Mouse (Mus musculus) stomach, postnatal 0 days (tissue): Measurements from ENCODE around the gene Ppp1r8. TPM values are rescaled to one million over a fixed set of nuclear protein-coding genes. Genes with fewer than 3 reads are reported as not detected.

Experiments
- ATAC-seq: fragments of 200-750 bp; cut with Nextera tagmentation; 2 replicates; pipeline ENCODE4 v1.8.0; 2017; ENCODE audit not compliant: low FRiP score, low TSS enrichment
- DNase-seq: peaks from one replicate; pipeline ENCODE4 v3.0.0-alpha.2; 2016; ENCODE audit warnings: low spot score
- H3K27ac ChIP-seq: fragments of 300-500 bp; sonication (generic); replicated peaks from 2 replicates; pipeline ENCODE4 v1.5.1; 2014; ENCODE audit warnings: mild to moderate bottlenecking, control low read depth
- H3K27me3 ChIP-seq: fragments of 300-500 bp; sonication (generic); 2 replicates; pipeline ENCODE4 v1.6.1; 2014; ENCODE audit warnings: low read length; ENCODE audit not compliant: control insufficient read depth, insufficient read depth
- H3K36me3 ChIP-seq: fragments of 300-500 bp; sonication (generic); 2 replicates; pipeline ENCODE4 v1.6.1; 2014; ENCODE audit warnings: low read length, mixed read lengths; ENCODE audit not compliant: control insufficient read depth, insufficient read depth
- H3K4me1 ChIP-seq: fragments of 300-500 bp; sonication (generic); replicated peaks from 2 replicates; pipeline ENCODE4 v1.6.1; 2014; ENCODE audit warnings: antibody characterized with exemption; ENCODE audit not compliant: control insufficient read depth, insufficient read depth
- H3K4me2 ChIP-seq: fragments of 300-500 bp; sonication (generic); replicated peaks from 2 replicates; pipeline ENCODE4 v1.6.1; 2014; ENCODE audit warnings: low read depth, mild to moderate bottlenecking, control low read depth, moderate library complexity
- H3K4me3 ChIP-seq: fragments of 300-500 bp; sonication (generic); 2 replicates; pipeline ENCODE4 v1.5.1; 2014; ENCODE audit warnings: low read depth, low read length, control low read depth
- H3K9ac ChIP-seq: fragments of 300-500 bp; sonication (generic); 2 replicates; pipeline ENCODE4 v1.6.1; 2014; ENCODE audit warnings: mild to moderate bottlenecking, low read length, control low read depth, mixed read lengths
- H3K9me3 ChIP-seq: fragments of 300-500 bp; sonication (generic); 2 replicates; pipeline ENCODE4 v1.6.1; 2016; ENCODE audit warnings: low read length; ENCODE audit not compliant: control insufficient read depth
- CTCF ChIP-seq: IDR thresholded peaks from 2 replicates; pipeline ENCODE4 v1.5.1; 2016; ENCODE audit warnings: antibody characterized with exemption, low read depth, mild to moderate bottlenecking, moderate library complexity
- EP300 ChIP-seq: optimal IDR thresholded peaks from 2 replicates; pipeline ENCODE3; 2016; ENCODE audit warnings: antibody characterized with exemption
- WGBS: fragments of 180-500 bp; shearing (Covaris S2); extraction: QIAGEN DNeasy Blood & Tissue Kit; methylation state at CpG from one replicate; pipeline ENCODE4 v1.1.7; 2014; 5-methylcytosine and 5-hydroxymethylcytosine counted together
- polyA plus RNA-seq: library from polyadenylated mRNA; unstranded; fragments of >200 nt; fragmentation: Nextera tagmentation; extraction: Ambion mirVana; gene quantifications from 2 replicates; pipeline ENCODE4 v1.2.1, GENCODE M21; 2015

Gene Ppp1r8
- polyA plus RNA-seq, 1 experiment from 2014 or later: 18.9 TPM

DNA sequence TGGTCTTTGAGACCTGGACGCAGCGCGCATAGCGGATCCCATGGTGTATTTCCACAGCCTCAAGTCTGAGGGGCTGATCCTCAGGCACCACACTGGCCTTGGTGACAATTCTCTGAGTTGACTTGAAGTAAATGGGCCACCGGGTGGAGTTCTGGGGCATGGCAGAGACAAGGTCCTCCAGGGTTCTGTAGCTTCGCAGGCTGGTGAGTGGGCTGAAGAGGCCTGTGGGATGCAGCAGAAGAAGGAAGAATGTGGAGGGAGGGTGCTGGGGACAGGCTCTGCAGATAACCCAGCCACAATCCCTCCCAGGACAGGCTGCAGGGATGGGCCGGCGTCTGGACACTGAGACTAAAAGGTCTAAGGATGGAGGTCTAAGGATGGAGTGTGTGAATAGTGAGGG lies 53.2 kb downstream of the Ppp1r8 start:
- Histone ChIP-seq H3K4me2 (no peak overlapping the region), H3K27ac (no peak overlapping the region), H3K36me3 (no peaks in the 10 kb centered on the region), H3K4me3 (no peak overlapping the region), H3K9me3 (no peaks in the 10 kb centered on the region), H3K9ac (no peak overlapping the region), H3K27me3 (no peaks in the 10 kb centered on the region), H3K4me1 (no peaks in the 10 kb centered on the region)
- ATAC-seq (no peak), DNase-seq (no peak)
- WGBS: 85% methylated on average over 8 of the region's 8 CpGs
- TF ChIP-seq EP300: no peak
- TF ChIP-seq CTCF: no peak

DNA sequence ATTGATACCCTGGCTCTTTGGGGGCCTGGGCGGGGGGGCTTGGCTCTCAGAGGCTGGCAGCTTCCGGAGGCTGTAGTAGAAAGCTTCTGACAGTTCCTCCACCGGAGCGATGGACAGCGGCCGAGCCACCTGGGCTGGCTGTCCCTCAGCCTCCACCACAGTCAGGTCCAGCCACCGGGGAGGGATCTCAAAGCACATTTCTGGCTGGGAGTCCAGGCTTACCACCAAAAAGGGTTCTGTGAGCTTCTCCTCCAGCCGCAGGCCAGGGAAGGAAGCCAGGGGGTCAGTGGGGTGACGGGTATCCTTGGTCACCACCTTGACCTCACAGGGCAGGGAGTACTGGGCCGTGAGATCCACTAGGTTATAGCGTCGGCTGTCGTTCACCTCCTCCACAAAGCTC lies 57.7 kb downstream of the Ppp1r8 start:
- no peak overlapping the region for H3K4me2 ChIP-seq
- H3K9ac ChIP-seq: no peak overlapping the region
- H3K27me3 ChIP-seq: no peaks in the 10 kb centered on the region
- ATAC-seq (no peak), DNase-seq (no peak)
- no peaks in the 10 kb centered on the region for H3K4me1 ChIP-seq
- H3K27ac ChIP-seq: no peak overlapping the region
- 91% methylated on average over 13 of the region's 13 CpGs for WGBS
- H3K36me3 ChIP-seq: no peaks in the 10 kb centered on the region
- no peaks in the 10 kb centered on the region for H3K9me3 ChIP-seq
- H3K4me3 ChIP-seq: no peak overlapping the region
- TF ChIP-seq CTCF (no peak), EP300 (no peak)

DNA sequence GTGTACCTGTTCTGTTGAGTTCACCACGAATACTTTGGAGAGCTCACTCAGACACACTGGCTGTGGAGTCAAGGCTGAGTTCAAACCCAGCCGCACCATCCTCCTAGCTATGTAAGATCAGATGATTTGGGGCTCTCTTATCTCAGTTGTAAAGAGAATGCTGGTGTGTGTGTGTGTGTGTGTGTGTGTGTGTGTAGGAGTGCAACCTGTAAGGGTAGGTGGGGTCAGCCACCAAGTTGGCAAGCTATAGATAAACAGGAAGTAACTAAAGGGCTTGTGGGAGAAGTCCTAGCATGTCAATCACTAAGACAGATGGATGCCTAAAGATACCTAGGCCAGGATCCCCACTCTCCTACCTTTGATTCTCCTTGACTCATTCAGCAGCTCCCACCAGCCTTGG lies 59.2 kb downstream of the Ppp1r8 start:
- DNase-seq: no peak

DNA sequence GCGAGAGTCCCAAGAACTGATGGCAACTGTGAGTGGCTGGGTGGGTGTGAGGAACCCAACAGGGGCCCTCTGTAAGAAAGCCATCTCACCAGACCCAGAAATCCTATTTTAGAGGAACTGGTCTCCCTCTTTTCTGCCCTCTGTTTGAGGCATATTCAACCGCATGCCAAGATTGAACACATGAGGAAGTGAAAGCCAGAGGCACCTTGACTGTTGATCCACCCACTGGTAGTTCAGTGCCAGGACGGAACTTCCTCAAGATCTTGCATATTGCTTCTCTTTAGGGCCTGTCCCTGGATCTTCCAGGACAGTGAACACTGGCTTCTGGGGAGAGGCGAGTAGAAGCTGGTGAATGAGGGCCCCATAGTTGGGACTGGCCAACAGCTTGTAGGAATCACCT lies 62.7 kb downstream of the Ppp1r8 start:
- DNase-seq (no peak), ATAC-seq (no peak)
- no peaks in the 10 kb centered on the region for H3K9me3 ChIP-seq
- no peak overlapping the region for H3K4me3 ChIP-seq
- WGBS: 80% methylated on average over 4 of the region's 4 CpGs
- H3K36me3 ChIP-seq: peaks cover 28% of the 10 kb centered on the region
- H3K4me1 ChIP-seq: no peaks in the 10 kb centered on the region
- no peaks in the 10 kb centered on the region for H3K27me3 ChIP-seq
- no peak overlapping the region for H3K27ac ChIP-seq
- H3K4me2 ChIP-seq: no peak overlapping the region
- H3K9ac ChIP-seq: no peak overlapping the region
- TF ChIP-seq CTCF (no peak), EP300 (no peak)

More for the DNA sequence above, 59.2 kb downstream of the Ppp1r8 start:
- WGBS: 76% methylated on average over 2 of the region's 2 CpGs
- no peak overlapping the region for H3K9ac ChIP-seq
- no peak overlapping the region for H3K4me3 ChIP-seq
- no peak for ATAC-seq
- peaks cover 2% of the 10 kb centered on the region; the same call in 1 of the 2 replicates for H3K36me3 ChIP-seq
- TF ChIP-seq CTCF (no peak), EP300 (no peak)
- H3K4me1 ChIP-seq: no peaks in the 10 kb centered on the region
- H3K4me2 ChIP-seq: no peak overlapping the region
- H3K27me3 ChIP-seq: no peaks in the 10 kb centered on the region
- H3K9me3 ChIP-seq: no peaks in the 10 kb centered on the region
- H3K27ac ChIP-seq: no peak overlapping the region

DNA sequence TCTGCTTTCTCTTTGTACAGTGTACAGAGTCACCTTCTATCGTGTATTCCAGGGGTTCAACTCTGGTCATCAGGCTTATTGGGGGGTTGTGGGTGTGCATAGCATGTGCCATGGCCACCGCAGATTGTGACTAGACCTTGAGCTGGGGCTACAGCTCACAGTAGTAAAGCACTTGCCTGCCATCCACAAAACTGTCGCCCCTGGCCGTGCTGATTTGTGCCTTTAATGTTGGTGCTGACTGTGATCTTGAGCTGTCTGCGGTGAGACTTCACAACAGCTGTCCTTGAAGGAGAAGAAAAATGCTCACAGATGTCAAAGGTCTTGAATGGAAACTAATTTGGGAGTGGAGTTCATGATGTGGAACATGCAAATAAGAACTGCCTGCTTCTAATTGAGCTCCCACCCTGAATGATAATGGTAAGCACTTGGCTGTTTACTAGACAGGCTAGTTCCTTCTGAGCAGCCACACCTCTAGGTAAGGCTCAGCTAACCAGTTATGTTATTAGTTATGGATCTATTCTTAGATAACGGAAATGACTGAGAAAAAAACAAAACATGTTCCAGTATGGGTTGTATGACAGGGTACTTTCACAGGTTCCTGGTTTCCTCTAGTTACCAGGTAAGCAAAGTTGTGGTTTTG lies 64.3 kb downstream of the Ppp1r8 start:
- no peak for DNase-seq
- no peaks in the 10 kb centered on the region for H3K27me3 ChIP-seq
- no peaks in the 10 kb centered on the region for H3K9me3 ChIP-seq
- no peak overlapping the region for H3K27ac ChIP-seq
- TF ChIP-seq EP300: no peak
- no peak for TF ChIP-seq CTCF
- H3K9ac ChIP-seq: no peak overlapping the region
- ATAC-seq: no peak
- no peaks in the 10 kb centered on the region for H3K4me1 ChIP-seq
- peaks cover 36% of the 10 kb centered on the region for H3K36me3 ChIP-seq
- no peak overlapping the region for H3K4me3 ChIP-seq
- no peak overlapping the region for H3K4me2 ChIP-seq
- 89% methylated on average over 6 of the region's 6 CpGs for WGBS

Other genes with a start within 250 kb of the Ppp1r8 start
- 9.9 and 10.4 TPM in 2 replicates for gene Eya3, start 204.2 kb downstream of the Ppp1r8 start, polyA plus RNA-seq
- 1.8 and 2.5 TPM in 2 replicates for gene Xkr8, start 110.6 kb downstream of the Ppp1r8 start, polyA plus RNA-seq
- gene Smpdl3b, start 85.9 kb downstream of the Ppp1r8 start, polyA plus RNA-seq: 4.6 and 5.2 TPM in 2 replicates
- gene Rpa2, start 74.8 kb downstream of the Ppp1r8 start, polyA plus RNA-seq: 29.8 and 32.1 TPM in 2 replicates
- 0.72 and 0.79 TPM in 2 replicates for gene Themis2, start 46.8 kb downstream of the Ppp1r8 start, polyA plus RNA-seq
- 56.4 and 56.7 TPM in 2 replicates for gene Stx12, start 41.3 kb upstream of the Ppp1r8 start, polyA plus RNA-seq
- 33.3 and 34.3 TPM in 2 replicates for gene Fam76a, start 79.4 kb upstream of the Ppp1r8 start, polyA plus RNA-seq
- 0.15 and 0.18 TPM in 2 replicates for gene Fgr, start 130.9 kb upstream of the Ppp1r8 start, polyA plus RNA-seq
- gene Ahdc1, start 168.1 kb upstream of the Ppp1r8 start, polyA plus RNA-seq: 2.8 and 3.2 TPM in 2 replicates